Mouse (Mus musculus): ENCODE measurements at regions not wholly inside any gene's neighbourhood (a gene's known extent, or its start where the extent isn't known, plus 50 kb on each side); places are given as distances from the start of the nearest gene placed in this dataset.
A peak's percentile ranks its signal among the peaks of the same experiment; 100 is the strongest.

DNA sequence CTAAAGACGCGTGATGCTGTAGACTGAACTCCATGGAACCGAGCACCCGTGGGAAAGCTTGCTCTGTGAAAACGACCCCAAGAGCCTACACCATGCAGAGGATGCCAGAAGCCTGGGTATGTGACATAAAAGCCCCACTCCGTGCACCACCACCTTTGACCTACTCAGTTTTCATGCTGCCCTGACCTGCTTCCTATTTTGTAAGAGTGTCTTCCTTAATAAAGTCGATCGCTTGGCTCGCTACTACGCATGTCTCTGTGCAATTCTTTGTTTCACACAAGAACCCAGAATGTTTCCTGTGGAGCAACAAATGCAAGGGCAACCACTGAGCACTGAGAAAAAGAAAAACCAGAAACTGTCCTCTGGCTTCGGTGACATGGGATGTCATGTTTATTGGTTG, 60.5 kb downstream of the Sec61b start:
- DNase-seq = no peak

- DNase-seq = no peak
Measured at GRCm38 (mm10) chr4:47567694-47568093, 93.2 kb downstream of the Sec61b start.

GRCm38 (mm10) chr4:47570846-47571245, 96.4 kb downstream of the Sec61b start:
- DNase-seq = no peak

GRCm38 (mm10) chr4:47576011-47576410, 101.6 kb downstream of the Sec61b start:
- DNase-seq = no peak

DNA sequence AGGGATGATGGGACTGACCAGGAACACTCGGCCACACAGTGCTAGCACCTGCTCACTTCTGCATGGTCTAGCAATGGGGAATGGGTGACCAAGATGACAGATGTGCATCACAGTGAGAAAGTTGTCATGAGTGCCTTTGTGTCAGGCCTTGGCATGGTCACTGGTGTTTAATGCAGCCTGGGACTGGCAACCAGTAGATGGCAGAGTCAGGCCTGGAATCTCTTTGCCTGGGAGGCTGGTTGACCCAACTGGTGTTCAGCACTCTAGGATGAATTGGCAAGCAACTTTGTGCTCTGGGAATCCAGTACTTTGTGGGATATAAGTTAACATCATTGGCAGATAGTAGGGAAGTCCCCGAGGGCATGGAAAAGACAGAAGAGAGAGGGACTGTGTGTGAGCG, 103.0 kb downstream of the Sec61b start:
- DNase-seq = peak; percentile 80 to 82

GRCm38 (mm10) chr4:47578637-47579036, 104.2 kb downstream of the Sec61b start:
- DNase-seq = no peak

- DNase-seq = no peak
Measured at GRCm38 (mm10) chr4:47580556-47580955, 106.1 kb downstream of the Sec61b start.

GRCm38 (mm10) chr4:47587256-47587655, 112.8 kb downstream of the Sec61b start:
- DNase-seq = peak in 1 of 2 experiments; percentile 59

GRCm38 (mm10) chr4:47592271-47592986, 118.0 kb downstream of the Sec61b start:
- peak; percentile 66 to 73 for DNase-seq

DNA sequence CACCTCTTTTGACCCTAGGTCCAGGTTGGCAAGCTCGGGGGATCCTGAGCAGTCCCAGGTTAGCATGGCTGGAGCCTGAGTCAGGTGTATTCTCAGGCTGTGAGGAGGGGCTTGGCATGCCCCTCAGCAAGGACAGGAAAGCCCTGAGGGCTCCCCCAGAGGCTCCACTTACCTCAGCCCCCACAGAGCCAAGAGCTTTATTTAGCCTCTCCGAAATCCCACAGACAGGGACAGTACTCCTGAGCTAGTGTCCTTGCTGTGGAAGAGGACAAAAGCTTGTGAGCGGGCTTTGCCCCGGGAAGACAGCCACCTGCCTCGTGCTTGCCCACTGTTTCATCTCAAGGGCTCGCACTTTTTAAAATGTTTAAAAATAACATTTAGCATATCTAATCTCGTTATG, 118.7 kb downstream of the Sec61b start:
- DNase-seq = no peak

- DNase-seq = no peak
Measured at GRCm38 (mm10) chr4:47594171-47594570, 119.7 kb downstream of the Sec61b start.

DNA sequence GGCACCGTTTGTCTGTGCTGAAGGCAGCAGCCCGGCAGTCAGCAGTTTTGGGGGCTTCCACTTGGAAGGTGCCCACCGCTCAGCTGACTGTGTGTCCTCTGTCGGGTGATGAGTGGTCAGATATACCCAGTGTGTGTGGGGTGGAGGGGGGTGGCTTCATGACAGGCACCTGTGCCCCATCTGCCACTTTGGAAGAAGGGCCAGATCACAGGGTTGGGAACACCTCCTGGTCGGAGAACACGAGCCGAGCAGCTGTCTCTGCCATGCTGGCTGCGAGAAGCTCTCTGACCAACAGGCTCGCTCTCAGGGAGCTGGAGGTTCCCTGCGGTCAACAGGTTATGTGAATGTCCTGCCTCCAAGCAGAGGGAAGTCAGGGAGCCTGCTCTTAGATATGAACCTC, 121.4 kb downstream of the Sec61b start:
- peak; percentile 82 to 89 for DNase-seq

DNA sequence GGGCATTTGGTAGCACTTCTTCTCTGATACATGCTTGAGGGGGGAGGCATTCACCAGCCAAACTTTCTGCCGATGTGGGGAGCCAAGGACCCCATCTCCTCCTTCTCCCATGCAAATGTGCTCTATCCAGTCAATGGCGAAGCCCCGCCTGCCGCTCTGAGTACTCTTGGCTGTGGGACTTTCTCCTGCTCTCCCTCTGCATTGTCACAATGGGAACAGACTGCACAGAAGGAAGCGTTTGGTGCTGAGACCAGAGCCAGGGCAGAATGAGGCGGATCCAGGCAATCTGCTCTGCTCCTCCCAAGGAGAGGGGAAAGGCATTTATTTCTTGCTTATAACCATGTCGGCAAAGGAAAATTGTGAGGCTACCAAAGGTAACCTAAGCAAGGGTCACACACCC, 123.1 kb downstream of the Sec61b start:
- DNase-seq = peak; percentile 77 to 81

GRCm38 (mm10) chr4:47598216-47598615, 123.8 kb downstream of the Sec61b start:
- peak; percentile 76 to 80 for DNase-seq

- peak in 1 of 2 experiments; percentile 46 for DNase-seq
Measured at GRCm38 (mm10) chr4:47601301-47602070, 127.0 kb downstream of the Sec61b start.

GRCm38 (mm10) chr4:47603378-47603777, 128.9 kb downstream of the Sec61b start:
- no peak for DNase-seq

DNA sequence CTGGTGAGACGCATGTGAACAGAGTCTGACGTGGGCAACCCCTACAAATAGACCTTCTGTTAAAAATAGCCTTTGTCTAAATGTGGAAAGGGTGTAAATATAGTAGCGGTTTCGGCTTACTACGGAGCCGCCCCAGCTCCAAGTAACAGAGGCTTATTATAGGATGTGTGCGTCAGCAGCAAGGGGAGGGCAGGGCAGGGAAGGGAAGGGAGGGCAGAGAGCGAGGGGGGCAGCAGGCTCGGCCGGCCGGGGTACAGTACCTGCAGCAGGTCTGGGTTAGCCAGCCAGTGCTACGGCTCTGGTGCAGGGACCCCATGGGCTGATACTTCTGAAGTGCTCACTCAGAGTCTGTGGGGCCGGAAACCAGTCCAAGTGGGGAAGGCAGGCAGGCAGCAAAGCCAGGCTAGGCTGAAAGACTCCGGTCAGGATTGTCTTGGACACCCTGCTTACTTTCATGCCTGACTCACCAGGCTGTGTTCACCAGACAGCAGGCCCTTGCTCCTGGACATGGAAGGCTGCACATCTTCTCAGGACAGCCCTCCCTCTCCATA, 129.5 kb downstream of the Sec61b start:
- DNase-seq = peak; percentile 39 to 40

DNA sequence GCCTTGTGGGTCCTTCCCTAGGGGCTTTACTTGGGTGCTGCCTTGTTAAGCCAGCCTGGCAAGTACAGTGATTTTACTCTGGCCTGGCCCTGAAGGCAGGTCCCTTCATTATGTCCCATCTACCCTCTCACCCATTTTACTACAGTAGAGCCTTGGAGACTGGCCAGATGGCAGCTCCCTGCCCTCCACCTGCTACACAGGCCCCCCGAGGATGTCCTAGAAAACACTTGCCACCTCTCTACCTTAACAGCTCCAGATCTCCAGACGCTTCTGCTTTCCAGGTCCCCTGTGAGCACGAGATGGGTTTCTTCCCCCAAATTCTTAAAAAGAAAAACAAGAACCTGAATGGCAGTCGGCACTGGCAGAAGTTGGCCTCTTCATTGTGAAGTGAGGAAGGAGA, 131.2 kb downstream of the Sec61b start:
- peak; percentile 71 to 77 for DNase-seq

DNA sequence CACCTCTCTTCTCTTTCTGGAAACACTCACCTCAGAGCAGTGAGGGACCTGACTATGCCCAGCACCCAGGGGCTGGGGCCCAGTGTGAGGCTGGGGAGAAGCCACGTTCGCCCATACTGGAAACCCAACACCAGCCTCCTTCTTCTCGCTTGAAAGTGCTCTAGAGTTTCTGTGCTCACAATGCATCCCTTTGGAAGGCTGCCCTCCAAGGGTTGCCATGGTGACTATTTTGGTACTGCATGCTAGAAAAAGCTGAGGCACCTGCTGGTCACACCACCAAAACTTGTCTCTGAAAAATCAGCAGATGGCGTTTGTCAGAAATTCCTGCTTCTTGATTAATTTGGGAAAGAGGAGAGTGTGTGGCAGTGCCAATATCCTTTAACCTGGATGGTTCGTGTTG, 134.2 kb downstream of the Sec61b start:
- DNase-seq = peak; percentile 92 to 94

GRCm38 (mm10) chr4:47610913-47611312, 136.5 kb downstream of the Sec61b start:
- DNase-seq = peak in 1 of 2 experiments; percentile 27

GRCm38 (mm10) chr4:47616525-47616924, 142.1 kb downstream of the Sec61b start:
- no peak for DNase-seq

DNA sequence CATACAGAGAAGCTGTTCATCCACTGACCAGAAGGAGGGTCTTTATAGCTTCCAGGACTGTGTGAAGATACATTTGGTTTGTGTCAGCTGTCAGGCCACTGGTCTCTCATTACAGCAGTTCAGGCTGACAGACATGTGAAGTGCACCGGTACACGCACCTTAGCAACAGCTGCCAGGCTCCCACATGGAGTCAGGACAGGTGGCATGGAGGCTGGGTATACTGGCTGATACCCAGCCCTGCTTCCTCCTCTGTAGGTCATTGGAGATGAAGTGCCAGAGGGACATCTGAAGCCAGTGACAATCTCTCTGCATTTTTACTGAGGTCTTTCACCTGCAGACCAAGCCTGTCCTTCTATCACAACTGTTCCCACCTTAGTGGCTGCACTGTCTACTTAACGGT, 146.2 kb downstream of the Sec61b start:
- DNase-seq = no peak

GRCm38 (mm10) chr4:47622851-47623743, 148.6 kb downstream of the Sec61b start:
- DNase-seq = no peak

Data from cerebellum, postnatal 10 days (tissue).